Mouse (Mus musculus): ENCODE measurements around the gene Mettl9.

GRCm38 (mm10) chr7:121082949-121083513, 48.8 kb downstream of the Mettl9 start:
- TF ChIP-seq CTCF (IDR thresholded peaks at IDR 0.05; ENCODE audit: low read depth) (no peak), EP300 (IDR thresholded peaks at IDR 0.05; ENCODE audit: low read depth) (no peak)
